Mouse (Mus musculus): Measurements from ENCODE around the gene Zhx3. TPM values are rescaled to one million over a fixed set of nuclear protein-coding genes. Genes with fewer than 3 reads are reported as not detected.

Zhx3 gene
- polyA plus RNA-seq, 1 experiment = 4.8 TPM

DNA sequence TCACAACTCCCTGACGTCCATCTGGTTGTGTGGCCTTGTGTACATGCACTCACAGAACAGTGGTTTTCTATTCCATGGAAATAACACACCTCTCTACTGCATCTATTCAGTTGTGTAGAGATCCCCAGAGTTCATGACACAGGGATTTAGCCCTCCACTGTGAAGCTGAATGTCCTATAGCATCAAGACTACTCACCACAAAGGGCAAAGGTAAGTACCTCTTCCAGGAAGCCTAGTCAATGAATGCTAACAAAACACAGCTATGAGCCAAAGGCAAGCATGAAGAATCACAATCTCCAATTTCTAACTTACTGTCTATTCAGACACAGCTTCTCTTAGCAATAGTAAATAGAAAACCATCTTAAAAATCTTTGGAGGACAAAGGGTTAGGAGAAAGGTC, 25.1 kb downstream of the Zhx3 start:
- Histone ChIP-seq H3K27me3 (ENCODE audit: control insufficient read depth, insufficient read depth, insufficient read length) (no peaks in the 10 kb centered on the region), H3K36me3 (ENCODE audit: control insufficient read depth, insufficient read depth) (no peaks in the 10 kb centered on the region), H3K4me3 (ENCODE audit: insufficient read depth, poor library complexity, severe bottlenecking) (no peak overlapping the region), H3ac (ENCODE audit: control insufficient read depth, insufficient read length, low read depth) (no peak overlapping the region), H3K79me3 (ENCODE audit: low read depth) (peaks cover under 1% of the 10 kb centered on the region), H3K79me2 (ENCODE audit: control insufficient read depth, insufficient read depth) (no peaks in the 10 kb centered on the region)
- TF ChIP-seq MYOG (IDR thresholded peaks at IDR 0.05; ENCODE audit: control insufficient read depth, extremely low read depth, insufficient read length) (no peak), FOSL1 (IDR thresholded peaks at IDR 0.05; ENCODE audit: insufficient read depth, low read length, poor library complexity, severe bottlenecking) (no peak), MAX (IDR thresholded peaks at IDR 0.05) (no peak)

DNA sequence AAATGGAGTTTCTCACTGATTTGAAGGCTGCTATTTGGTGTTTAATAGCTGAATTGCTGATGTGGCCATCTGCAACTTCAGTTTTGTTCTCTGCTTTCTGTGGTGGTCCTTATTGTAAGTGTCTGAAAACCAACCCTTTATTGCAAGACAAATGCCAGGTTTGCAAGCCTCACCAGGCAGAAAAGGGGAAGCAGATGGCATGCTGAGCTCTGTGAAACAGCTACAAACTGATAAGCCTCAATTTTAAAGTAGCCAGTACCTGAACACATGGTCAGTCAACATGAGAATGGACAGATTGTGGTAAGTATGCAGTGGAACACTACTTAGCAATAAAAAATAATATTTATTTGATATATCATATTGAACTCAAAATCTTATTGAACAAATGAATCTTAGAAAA, 32.0 kb downstream of the Zhx3 start:
- Histone ChIP-seq H3K36me3 (ENCODE audit: control insufficient read depth, insufficient read depth) (no peaks in the 10 kb centered on the region), H3ac (ENCODE audit: control insufficient read depth, insufficient read length, low read depth) (no peak overlapping the region), H3K4me3 (ENCODE audit: insufficient read depth, poor library complexity, severe bottlenecking) (no peak overlapping the region), H3K79me3 (ENCODE audit: low read depth) (no peaks in the 10 kb centered on the region), H3K27me3 (ENCODE audit: control insufficient read depth, insufficient read depth, insufficient read length) (no peaks in the 10 kb centered on the region), H3K79me2 (ENCODE audit: control insufficient read depth, insufficient read depth) (no peaks in the 10 kb centered on the region)
- TF ChIP-seq MYOD1 (IDR thresholded peaks at IDR 0.05; ENCODE audit: control insufficient read depth, insufficient read length, low read depth) (no peak), MYOG (IDR thresholded peaks at IDR 0.05; ENCODE audit: control insufficient read depth, extremely low read depth, insufficient read length) (no peak), CTCF (IDR thresholded peaks at IDR 0.05; ENCODE audit: control insufficient read depth, insufficient read depth, insufficient read length) (no peak), FOSL1 (IDR thresholded peaks at IDR 0.05; ENCODE audit: insufficient read depth, low read length, poor library complexity, severe bottlenecking) (no peak), MAX (IDR thresholded peaks at IDR 0.05) (no peak), CEBPB (IDR thresholded peaks at IDR 0.05; ENCODE audit: low read depth) (no peak), USF1 (IDR thresholded peaks at IDR 0.05; ENCODE audit: low read depth) (no peak)

DNA sequence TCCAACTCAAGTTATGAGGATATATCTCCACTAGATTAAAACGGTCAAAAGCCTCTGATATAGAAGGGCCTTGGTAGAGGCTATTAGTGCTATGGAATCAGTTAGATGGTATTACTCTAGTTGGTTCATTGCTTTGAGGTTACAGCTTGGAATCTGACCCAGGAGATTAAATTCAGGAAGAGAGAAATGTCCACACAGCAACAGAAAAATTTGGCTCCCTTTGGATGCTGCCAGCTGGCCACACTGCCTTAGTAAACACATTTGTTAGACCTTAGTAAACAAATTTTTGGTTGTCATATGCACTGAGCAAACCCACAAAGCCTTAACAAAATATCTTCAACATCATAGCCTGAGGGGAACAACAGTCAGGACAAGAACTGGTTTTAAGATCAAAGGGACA, 62.0 kb downstream of the Zhx3 start:
- no peak overlapping the region for H3ac ChIP-seq (ENCODE audit: control insufficient read depth, insufficient read length, low read depth)
- H3K27me3 ChIP-seq (ENCODE audit: control insufficient read depth, insufficient read depth, insufficient read length) = no peaks in the 10 kb centered on the region
- no peaks in the 10 kb centered on the region for H3K79me2 ChIP-seq (ENCODE audit: control insufficient read depth, insufficient read depth)
- H3K4me3 ChIP-seq (ENCODE audit: insufficient read depth, poor library complexity, severe bottlenecking) = no peak overlapping the region
- no peaks in the 10 kb centered on the region for H3K36me3 ChIP-seq (ENCODE audit: control insufficient read depth, insufficient read depth)
- TF ChIP-seq MYOG (IDR thresholded peaks at IDR 0.05; ENCODE audit: control insufficient read depth, extremely low read depth, insufficient read length) (no peak), FOSL1 (IDR thresholded peaks at IDR 0.05; ENCODE audit: insufficient read depth, low read length, poor library complexity, severe bottlenecking) (no peak), CEBPB (IDR thresholded peaks at IDR 0.05; ENCODE audit: low read depth) (no peak), USF1 (IDR thresholded peaks at IDR 0.05; ENCODE audit: low read depth) (no peak), CTCF (IDR thresholded peaks at IDR 0.05; ENCODE audit: control insufficient read depth, insufficient read depth, insufficient read length) (no peak), MYOD1 (IDR thresholded peaks at IDR 0.05; ENCODE audit: control insufficient read depth, insufficient read length, low read depth) (no peak), MAX (IDR thresholded peaks at IDR 0.05) (no peak)
- H3K79me3 ChIP-seq (ENCODE audit: low read depth) = no peaks in the 10 kb centered on the region

DNA sequence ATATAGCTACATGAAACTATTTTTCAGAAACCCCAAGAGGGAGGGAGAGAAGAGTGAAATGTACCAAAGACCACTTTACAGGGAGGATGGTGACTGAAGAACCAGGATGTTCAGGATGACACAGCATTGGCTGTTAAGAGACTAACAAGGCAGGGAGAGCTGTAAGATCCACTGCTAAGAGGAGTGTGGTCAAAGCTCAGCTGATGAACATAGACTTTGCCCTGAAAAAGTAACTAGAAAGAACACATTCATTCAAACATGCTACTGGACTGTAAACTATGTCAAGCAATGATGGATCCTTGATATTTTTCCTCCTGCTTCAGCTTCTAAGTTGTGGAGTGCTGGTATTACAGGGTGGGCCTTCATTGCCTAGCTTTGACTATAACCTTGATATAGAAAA, 62.4 kb downstream of the Zhx3 start:
- no peak overlapping the region for H3K4me3 ChIP-seq (ENCODE audit: insufficient read depth, poor library complexity, severe bottlenecking)
- no peaks in the 10 kb centered on the region for H3K27me3 ChIP-seq (ENCODE audit: control insufficient read depth, insufficient read depth, insufficient read length)
- H3K79me3 ChIP-seq (ENCODE audit: low read depth) = no peaks in the 10 kb centered on the region
- no peaks in the 10 kb centered on the region for H3K36me3 ChIP-seq (ENCODE audit: control insufficient read depth, insufficient read depth)
- TF ChIP-seq FOSL1 (IDR thresholded peaks at IDR 0.05; ENCODE audit: insufficient read depth, low read length, poor library complexity, severe bottlenecking) (no peak), USF1 (IDR thresholded peaks at IDR 0.05; ENCODE audit: low read depth) (no peak), CTCF (IDR thresholded peaks at IDR 0.05; ENCODE audit: control insufficient read depth, insufficient read depth, insufficient read length) (no peak), MAX (IDR thresholded peaks at IDR 0.05) (no peak), MYOG (IDR thresholded peaks at IDR 0.05; ENCODE audit: control insufficient read depth, extremely low read depth, insufficient read length) (no peak)
- H3ac ChIP-seq (ENCODE audit: control insufficient read depth, insufficient read length, low read depth) = no peak overlapping the region
- no peaks in the 10 kb centered on the region for H3K79me2 ChIP-seq (ENCODE audit: control insufficient read depth, insufficient read depth)

DNA sequence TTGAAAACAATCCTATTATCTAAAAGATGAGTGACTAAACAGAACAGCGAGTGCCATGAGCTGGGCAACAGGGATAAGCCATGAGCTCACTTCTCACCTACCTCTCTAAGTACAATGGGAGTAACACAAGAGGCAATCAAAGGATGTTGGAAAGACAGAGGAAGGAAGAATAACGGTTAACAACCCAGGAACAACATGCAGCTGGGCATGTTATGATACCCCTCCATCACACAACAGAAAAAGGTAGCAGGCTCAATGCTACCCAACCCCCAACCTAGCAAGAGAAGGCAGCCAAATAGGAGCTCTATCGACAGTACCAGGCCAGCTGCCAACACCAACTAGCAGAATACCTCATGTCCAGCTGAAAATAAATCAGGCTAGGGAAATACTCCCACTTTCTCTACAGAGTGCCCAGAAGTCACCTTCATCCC, 66.7 kb downstream of the Zhx3 start:
- H3K79me2 ChIP-seq (ENCODE audit: control insufficient read depth, insufficient read depth) = no peaks in the 10 kb centered on the region
- TF ChIP-seq CTCF (IDR thresholded peaks at IDR 0.05; ENCODE audit: control insufficient read depth, insufficient read depth, insufficient read length) = no peak
- TF ChIP-seq FOSL1 (IDR thresholded peaks at IDR 0.05; ENCODE audit: insufficient read depth, low read length, poor library complexity, severe bottlenecking) = no peak
- TF ChIP-seq MYOG (IDR thresholded peaks at IDR 0.05; ENCODE audit: control insufficient read depth, extremely low read depth, insufficient read length) = no peak
- no peak for TF ChIP-seq CEBPB (IDR thresholded peaks at IDR 0.05; ENCODE audit: low read depth)
- TF ChIP-seq MYOD1 (IDR thresholded peaks at IDR 0.05; ENCODE audit: control insufficient read depth, insufficient read length, low read depth) = no peak
- no peak for TF ChIP-seq USF1 (IDR thresholded peaks at IDR 0.05; ENCODE audit: low read depth)
- no peak for TF ChIP-seq MAX (IDR thresholded peaks at IDR 0.05)
- H3ac ChIP-seq (ENCODE audit: control insufficient read depth, insufficient read length, low read depth) = no peak overlapping the region
- H3K79me3 ChIP-seq (ENCODE audit: low read depth) = no peaks in the 10 kb centered on the region
- H3K36me3 ChIP-seq (ENCODE audit: control insufficient read depth, insufficient read depth) = no peaks in the 10 kb centered on the region
- H3K4me3 ChIP-seq (ENCODE audit: insufficient read depth, poor library complexity, severe bottlenecking) = no peak overlapping the region
- H3K27me3 ChIP-seq (ENCODE audit: control insufficient read depth, insufficient read depth, insufficient read length) = no peaks in the 10 kb centered on the region

DNA sequence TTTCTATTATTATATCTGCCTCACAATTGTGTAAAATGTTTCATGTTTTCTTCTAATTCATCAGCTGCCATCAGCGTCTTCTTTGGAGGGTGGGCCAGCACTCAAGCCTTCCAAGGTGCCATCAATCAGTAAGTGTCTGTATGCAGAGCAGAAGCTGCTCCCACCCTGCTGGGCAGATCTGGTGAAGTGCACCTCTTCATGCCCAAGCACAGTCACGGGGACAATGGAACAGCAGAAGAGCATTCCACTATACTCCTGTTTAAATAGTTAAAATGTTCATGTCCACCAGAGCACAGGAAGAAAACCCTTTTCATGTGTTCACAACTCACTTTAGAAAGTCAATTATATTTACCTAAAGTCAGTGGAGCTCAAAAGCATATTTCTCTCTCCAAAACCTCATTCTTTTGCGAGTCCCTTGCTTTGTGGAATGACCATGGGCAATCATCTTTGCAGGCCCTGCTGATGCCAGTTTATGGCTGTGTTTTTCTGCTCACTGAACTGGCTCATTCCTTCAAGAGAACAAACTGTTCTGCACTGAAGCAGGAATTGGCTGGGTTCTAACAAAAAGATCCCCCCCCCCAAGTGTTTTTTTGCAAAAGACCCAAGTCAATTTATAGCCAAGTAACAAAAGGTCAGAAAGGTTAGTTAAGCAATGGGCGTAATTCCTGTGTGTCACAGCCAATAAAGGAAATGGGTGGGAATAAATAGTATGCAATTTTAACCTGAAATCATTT, 67.8 kb downstream of the Zhx3 start:
- Histone ChIP-seq H3K36me3 (ENCODE audit: control insufficient read depth, insufficient read depth) (no peaks in the 10 kb centered on the region), H3ac (ENCODE audit: control insufficient read depth, insufficient read length, low read depth) (no peak overlapping the region), H3K27me3 (ENCODE audit: control insufficient read depth, insufficient read depth, insufficient read length) (no peaks in the 10 kb centered on the region), H3K79me2 (ENCODE audit: control insufficient read depth, insufficient read depth) (no peaks in the 10 kb centered on the region), H3K4me3 (ENCODE audit: insufficient read depth, poor library complexity, severe bottlenecking) (no peak overlapping the region), H3K79me3 (ENCODE audit: low read depth) (no peaks in the 10 kb centered on the region)
- TF ChIP-seq MYOG (IDR thresholded peaks at IDR 0.05; ENCODE audit: control insufficient read depth, extremely low read depth, insufficient read length) (no peak), MAX (IDR thresholded peaks at IDR 0.05) (no peak), CTCF (IDR thresholded peaks at IDR 0.05; ENCODE audit: control insufficient read depth, insufficient read depth, insufficient read length) (no peak), CEBPB (IDR thresholded peaks at IDR 0.05; ENCODE audit: low read depth) (no peak), MYOD1 (IDR thresholded peaks at IDR 0.05; ENCODE audit: control insufficient read depth, insufficient read length, low read depth) (no peak), FOSL1 (IDR thresholded peaks at IDR 0.05; ENCODE audit: insufficient read depth, low read length, poor library complexity, severe bottlenecking) (no peak), USF1 (IDR thresholded peaks at IDR 0.05; ENCODE audit: low read depth) (no peak)

Data from C2C12 (cell line).